Mouse (Mus musculus) heart, adult 2 months (tissue): ENCODE data around the gene Dstn.

Experiments
- CTCF ChIP-seq: fragments of 200-600 bp; IDR thresholded peaks from 2 replicates; pipeline ENCODE4 v1.8.1; 2022; ENCODE audit warnings: antibody characterized with exemption, mild to moderate bottlenecking, moderate library complexity
- EP300 ChIP-seq: fragments of 200-500 bp; IDR thresholded peaks from 2 replicates; pipeline ENCODE4 v1.6.1; 2011; ENCODE audit warnings: low read depth, low read length, control low read depth; ENCODE audit not compliant: insufficient read depth
- POLR2A ChIP-seq: fragments of 200-500 bp; IDR thresholded peaks from 2 replicates; pipeline ENCODE4 v1.6.1; 2011; ENCODE audit warnings: mild to moderate bottlenecking, low read depth, low read length, control low read depth; ENCODE audit not compliant: insufficient read depth

DNA sequence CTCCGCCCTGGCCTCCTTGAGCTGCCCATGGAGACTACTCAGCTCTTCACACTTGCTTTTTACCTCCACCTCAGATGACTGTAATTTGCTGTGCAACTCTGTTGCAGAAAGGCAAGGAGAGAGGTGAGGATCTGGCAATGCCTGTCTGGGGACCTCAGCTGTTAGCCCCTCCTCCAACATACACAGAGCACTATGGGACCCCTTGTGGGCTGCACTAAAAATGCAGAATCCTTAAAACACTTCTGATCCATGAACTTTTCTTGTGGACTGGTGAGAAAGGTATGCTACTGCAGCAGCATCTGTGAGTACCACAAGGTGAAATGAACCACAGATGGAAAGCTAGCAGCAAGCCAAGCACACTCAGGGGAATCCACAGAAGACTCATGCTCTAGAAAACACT, 48.2 kb downstream of the Dstn start:
- TF ChIP-seq POLR2A (no peak), EP300 (no peak), CTCF (no peak)
